Mouse (Mus musculus) left cerebral cortex, postnatal 4 days (tissue): Measurements from ENCODE around the gene Fbxl12. TPM values are rescaled to one million over a fixed set of nuclear protein-coding genes. Genes with fewer than 3 reads are reported as not detected.
A peak's percentile ranks its signal among the peaks of the same experiment; 100 is the strongest.

Experiments
- DNase-seq: peaks from one replicate; pipeline ENCODE4 v3.0.0-alpha.2; 2022
- intact Hi-C: fragments of 180-260 bp; cut with DNase I; formaldehyde crosslinking; loops from one replicate; pipeline ENCODE4 v1.15.1; 2025
- total RNA-seq, 2 experiments: library from RNA; stranded (reverse); gene quantifications; 2 replicates each; pipeline ENCODE4 v1.2.3; 2021

The Fbxl12 gene
- total RNA-seq, 2 experiments from 2014 or later, result 21.9 to 25.4 TPM

GRCm38 (mm10) chr9:20581175-20581634 is 63.4 kb downstream of the Fbxl12 start, which contains the start of gene Zfp846:
TSS of gene Zfp846 (plus strand) at chr9:20581291.
- peak; percentile 98 for DNase-seq
- intact Hi-C loops, result loop anchor here (10.0 kb wide), 1 partner anchor 66 kb away; no protein-coding TSS in a partner anchor

- DNase-seq, result no peak
- intact Hi-C loops, result no loop called here
Observed at GRCm38 (mm10) chr9:20576591-20576990, 68.0 kb downstream of the Fbxl12 start.

- intact Hi-C loops, result no loop called here
- DNase-seq, result no peak
Observed at GRCm38 (mm10) chr9:20571060-20571459, 73.5 kb downstream of the Fbxl12 start.

Other genes with a start within 250 kb of the Fbxl12 start
- gene Zfp26, start 184.6 kb downstream of the Fbxl12 start, total RNA-seq, result 10 to 100 TPM; 41.9 to 42.3 TPM
- gene Zfp426, start 152.0 kb downstream of the Fbxl12 start, total RNA-seq, result 10 to 100 TPM; 35.1 to 40.5 TPM
- 100 to 1,000 TPM in 1 of 2 experiments, 10 to 100 TPM in 1; 97.4 to 105 TPM for gene Zfp266, start 123.3 kb downstream of the Fbxl12 start, total RNA-seq
- gene Zfp846, start 63.5 kb downstream of the Fbxl12 start, total RNA-seq, result 10 to 100 TPM; 44.4 to 51.5 TPM
- gene Ubl5, start 1.9 kb downstream of the Fbxl12 start, total RNA-seq, result 100 to 1,000 TPM; 298 to 308 TPM
- 10 to 100 TPM; 27.0 to 28.4 TPM for gene Pin1, start 7.3 kb upstream of the Fbxl12 start, total RNA-seq
- 100 to 1,000 TPM; 229 to 241 TPM for gene Olfm2, start 101.6 kb upstream of the Fbxl12 start, total RNA-seq
- gene Col5a3, start 170.3 kb upstream of the Fbxl12 start, total RNA-seq, result 1 to 10 TPM in 1 of 2 experiments, under 1 TPM in 1; 0.90 to 1.2 TPM
- gene Rdh8, start 173.7 kb upstream of the Fbxl12 start, total RNA-seq, result not detected
- gene A230050P20Rik, start 223.9 kb upstream of the Fbxl12 start, total RNA-seq, result 10 to 100 TPM; 33.3 to 42.2 TPM
- gene Angptl6, start 235.0 kb upstream of the Fbxl12 start, total RNA-seq, result 10 to 100 TPM in 1 of 2 experiments, 1 to 10 TPM in 1; 9.9 to 10.9 TPM
- gene Ppan, start 243.4 kb upstream of the Fbxl12 start, total RNA-seq, result 10 to 100 TPM; 37.9 to 43.0 TPM